Mouse (Mus musculus): ENCODE measurements around the gene Gm17657. TPM values are rescaled to one million over a fixed set of nuclear protein-coding genes. Genes with fewer than 3 reads are reported as not detected.

Gm17657 gene
- polyA plus RNA-seq, 1 experiment from 2014 or later: not detected

GRCm38 (mm10) chr17:29544064-29544463 lies 5.4 kb downstream of the Gm17657 start:
- H3K27ac ChIP-seq: no peak overlapping the region
- H3K4me3 ChIP-seq: no peak overlapping the region
- no peak overlapping the region for H3K9ac ChIP-seq
- H3K27me3 ChIP-seq: no peaks in the 10 kb centered on the region
- no peak overlapping the region for H3K4me2 ChIP-seq
- no peaks in the 10 kb centered on the region for H3K9me3 ChIP-seq
- 0 out of 2 replicates have a peak, but pooled peaks cover under 1% of the 10 kb centered on the region for H3K4me1 ChIP-seq
- WGBS: 73% methylated on average over 2 of the region's 2 CpGs
- H3K36me3 ChIP-seq: no peaks in the 10 kb centered on the region
- no peak for ATAC-seq (ENCODE audit: insufficient number of reproducible peaks, insufficient read depth, low FRiP score, low TSS enrichment, low read depth)

- Histone ChIP-seq H3K4me3 (no peak overlapping the region), H3K36me3 (no peaks in the 10 kb centered on the region), H3K4me1 (no peaks in the 10 kb centered on the region), H3K9ac (no peak overlapping the region), H3K9me3 (no peaks in the 10 kb centered on the region), H3K27me3 (no peaks in the 10 kb centered on the region), H3K27ac (no peak overlapping the region), H3K4me2 (no peak overlapping the region)
- WGBS: 86% methylated on average over 19 of the region's 19 CpGs
- ATAC-seq (ENCODE audit: insufficient number of reproducible peaks, insufficient read depth, low FRiP score, low TSS enrichment, low read depth): no peak
Observed at GRCm38 (mm10) chr17:29542831-29543690, 6.4 kb downstream of the Gm17657 start.

GRCm38 (mm10) chr17:29541419-29541818 lies 8.0 kb downstream of the Gm17657 start:
- WGBS: 79% methylated on average over 14 of the region's 14 CpGs
- H3K36me3 ChIP-seq: no peaks in the 10 kb centered on the region
- no peak overlapping the region for H3K4me2 ChIP-seq
- no peak overlapping the region for H3K4me3 ChIP-seq
- no peaks in the 10 kb centered on the region for H3K9me3 ChIP-seq
- ATAC-seq (ENCODE audit: insufficient number of reproducible peaks, insufficient read depth, low FRiP score, low TSS enrichment, low read depth): no peak
- H3K4me1 ChIP-seq: no peaks in the 10 kb centered on the region
- H3K27ac ChIP-seq: no peak overlapping the region
- H3K27me3 ChIP-seq: no peaks in the 10 kb centered on the region
- no peak overlapping the region for H3K9ac ChIP-seq

- H3K9ac ChIP-seq: no peak overlapping the region
- H3K4me2 ChIP-seq: no peak overlapping the region
- no peaks in the 10 kb centered on the region for H3K36me3 ChIP-seq
- no peaks in the 10 kb centered on the region for H3K9me3 ChIP-seq
- no peak overlapping the region for H3K27ac ChIP-seq
- whole genome bisulfite sequencing: 83% methylated on average over 8 of the region's 8 CpGs
- ATAC-seq (ENCODE audit: insufficient number of reproducible peaks, insufficient read depth, low FRiP score, low TSS enrichment, low read depth): no peak
- H3K27me3 ChIP-seq: no peaks in the 10 kb centered on the region
- H3K4me1 ChIP-seq: no peaks in the 10 kb centered on the region
- no peak overlapping the region for H3K4me3 ChIP-seq
Observed at GRCm38 (mm10) chr17:29540426-29540825, 9.0 kb downstream of the Gm17657 start.

- Histone ChIP-seq H3K36me3 (no peaks in the 10 kb centered on the region), H3K9me3 (no peaks in the 10 kb centered on the region), H3K4me3 (no peak overlapping the region), H3K27ac (no peak overlapping the region), H3K4me1 (peaks cover 11% of the 10 kb centered on the region; the same call in 1 of the 2 replicates), H3K9ac (no peak overlapping the region), H3K4me2 (no peak overlapping the region), H3K27me3 (no peaks in the 10 kb centered on the region)
- ATAC-seq (ENCODE audit: insufficient number of reproducible peaks, insufficient read depth, low FRiP score, low TSS enrichment, low read depth): no peak
- 90% methylated on average over 11 of the region's 11 CpGs for WGBS
Observed at GRCm38 (mm10) chr17:29533866-29534265, 15.6 kb downstream of the Gm17657 start.

- H3K4me3 ChIP-seq: no peak overlapping the region
- 60% methylated on average over 10 of the region's 10 CpGs for WGBS
- H3K36me3 ChIP-seq: no peaks in the 10 kb centered on the region
- H3K27ac ChIP-seq: peak overlapping the region; percentile 28
- no peaks in the 10 kb centered on the region for H3K9me3 ChIP-seq
- H3K27me3 ChIP-seq: no peaks in the 10 kb centered on the region
- H3K9ac ChIP-seq: no peak overlapping the region
- H3K4me2 ChIP-seq: no peak overlapping the region
- no peak for ATAC-seq (ENCODE audit: insufficient number of reproducible peaks, insufficient read depth, low FRiP score, low TSS enrichment, low read depth)
- H3K4me1 ChIP-seq: peaks cover 11% of the 10 kb centered on the region; the same call in 1 of the 2 replicates
Observed at GRCm38 (mm10) chr17:29531757-29532384, 17.6 kb downstream of the Gm17657 start.

- no peak for ATAC-seq (ENCODE audit: insufficient number of reproducible peaks, insufficient read depth, low FRiP score, low TSS enrichment, low read depth)
- WGBS: 77% methylated on average over 9 of the region's 9 CpGs
- Histone ChIP-seq H3K4me2 (no peak overlapping the region), H3K36me3 (no peaks in the 10 kb centered on the region), H3K9ac (no peak overlapping the region), H3K9me3 (0 out of 2 replicates have a peak, but pooled peaks cover under 1% of the 10 kb centered on the region), H3K27me3 (no peaks in the 10 kb centered on the region), H3K27ac (no peak overlapping the region; the same call in 1 of the 2 replicates), H3K4me3 (no peak overlapping the region), H3K4me1 (peaks cover 11% of the 10 kb centered on the region; the same call in 1 of the 2 replicates)
Observed at GRCm38 (mm10) chr17:29531278-29531677, 18.2 kb downstream of the Gm17657 start.

- ATAC-seq (ENCODE audit: insufficient number of reproducible peaks, insufficient read depth, low FRiP score, low TSS enrichment, low read depth): no peak
- no peaks in the 10 kb centered on the region for H3K27me3 ChIP-seq
- H3K9me3 ChIP-seq: peaks cover 7% of the 10 kb centered on the region; the same call in 1 of the 2 replicates
- no peak overlapping the region for H3K4me3 ChIP-seq
- no peak overlapping the region for H3K27ac ChIP-seq
- WGBS: 76% methylated on average over 6 of the region's 6 CpGs
- H3K9ac ChIP-seq: no peak overlapping the region
- H3K36me3 ChIP-seq: no peaks in the 10 kb centered on the region
- H3K4me1 ChIP-seq: peaks cover 11% of the 10 kb centered on the region; the same call in 1 of the 2 replicates
- no peak overlapping the region for H3K4me2 ChIP-seq
Observed at GRCm38 (mm10) chr17:29530508-29530907, 18.9 kb downstream of the Gm17657 start.

- ATAC-seq (ENCODE audit: insufficient number of reproducible peaks, insufficient read depth, low FRiP score, low TSS enrichment, low read depth): no peak
- Histone ChIP-seq H3K9ac (no peak overlapping the region), H3K36me3 (no peaks in the 10 kb centered on the region), H3K27ac (no peak overlapping the region), H3K4me2 (no peak overlapping the region), H3K4me3 (no peak overlapping the region), H3K27me3 (no peaks in the 10 kb centered on the region), H3K4me1 (peaks cover 11% of the 10 kb centered on the region; the same call in 1 of the 2 replicates), H3K9me3 (peaks cover 7% of the 10 kb centered on the region; the same call in 1 of the 2 replicates)
- WGBS: 82% methylated on average over 8 of the region's 8 CpGs
Observed at GRCm38 (mm10) chr17:29528568-29529187, 20.8 kb downstream of the Gm17657 start.

- H3K4me3 ChIP-seq: no peak overlapping the region
- H3K9me3 ChIP-seq: peaks cover 7% of the 10 kb centered on the region; the same call in 1 of the 2 replicates
- 78% methylated on average over 2 of the region's 2 CpGs for WGBS
- ATAC-seq (ENCODE audit: insufficient number of reproducible peaks, insufficient read depth, low FRiP score, low TSS enrichment, low read depth): no peak
- no peak overlapping the region for H3K4me2 ChIP-seq
- H3K27ac ChIP-seq: no peak overlapping the region
- H3K4me1 ChIP-seq: no peaks in the 10 kb centered on the region
- no peak overlapping the region for H3K9ac ChIP-seq
- no peaks in the 10 kb centered on the region for H3K27me3 ChIP-seq
- H3K36me3 ChIP-seq: no peaks in the 10 kb centered on the region
Observed at GRCm38 (mm10) chr17:29525613-29526012, 23.8 kb downstream of the Gm17657 start.

GRCm38 (mm10) chr17:29519731-29520130 lies 29.7 kb downstream of the Gm17657 start:
- no peaks in the 10 kb centered on the region for H3K36me3 ChIP-seq
- no peaks in the 10 kb centered on the region for H3K9me3 ChIP-seq
- no peak overlapping the region for H3K4me2 ChIP-seq
- H3K27ac ChIP-seq: no peak overlapping the region
- H3K4me3 ChIP-seq: no peak overlapping the region
- H3K4me1 ChIP-seq: no peaks in the 10 kb centered on the region
- no peaks in the 10 kb centered on the region for H3K27me3 ChIP-seq
- no peak for ATAC-seq (ENCODE audit: insufficient number of reproducible peaks, insufficient read depth, low FRiP score, low TSS enrichment, low read depth)
- no peak overlapping the region for H3K9ac ChIP-seq
- WGBS: 77% methylated on average over 8 of the region's 8 CpGs
